Comparison of ENCODE assay signal across 8 mouse cellular contexts in genomic region chr4:152178916-152179705, GRCm38 (mm10). TPM values are rescaled to one million over a fixed set of nuclear protein-coding genes. Genes with fewer than 3 reads are reported as not detected.
DNase-seq lines count a peak whose midpoint lies in the region; ATAC-seq and TF ChIP-seq lines count a peak whose summit lies in the region.

No protein-coding gene starts in this region.

- H3K9me3 ChIP-seq in liver, embryonic 11.5 days (ENCODE audit: control insufficient read depth, low read length): no peaks in the 10 kb centered on the region
- no peaks in the 10 kb centered on the region for H3K9me3 ChIP-seq in hindbrain, embryonic 12.5 days (replicated peaks)
- no peaks in the 10 kb centered on the region for H3K9me3 ChIP-seq in midbrain, embryonic 10.5 days (replicated peaks)

- H3K9ac ChIP-seq in liver, embryonic 11.5 days (ENCODE audit: low read depth, low read length): peak overlapping the region; percentile 66
- peak overlapping the region; percentile 80 for H3K9ac ChIP-seq in hindbrain, embryonic 12.5 days

- no peak for ATAC-seq in liver, embryonic 11.5 days (replicated peaks; ENCODE audit: low FRiP score)
- ATAC-seq in hindbrain, embryonic 12.5 days (ENCODE audit: low FRiP score): no peak

- no peak for TF ChIP-seq POLR2A in bone marrow, adult 2 months (IDR thresholded peaks at IDR 0.05; ENCODE audit: borderline replicate concordance, control insufficient read depth, low read depth, low read length)

- H3K36me3 ChIP-seq in liver, embryonic 11.5 days (ENCODE audit: control insufficient read depth, insufficient read depth, low read length): no peaks in the 10 kb centered on the region
- H3K36me3 ChIP-seq in hindbrain, embryonic 12.5 days: no peaks in the 10 kb centered on the region
- H3K36me3 ChIP-seq in midbrain, embryonic 10.5 days: peaks cover 18% of the 10 kb centered on the region

- no peak for DNase-seq in liver, embryonic 11.5 days (ENCODE audit: low spot score)
- DNase-seq in liver: no peak
- no peak for DNase-seq in midbrain, embryonic 10.5 days (ENCODE audit: low spot score)
- DNase-seq in B cell, adult 2 months: no peak
- DNase-seq in kidney, postnatal 36 days: no peak
- no peak for DNase-seq in left cerebral cortex, adult 11 months (ENCODE audit: low spot score)

- peaks cover 15% of the 10 kb centered on the region for H3K4me1 ChIP-seq in liver, embryonic 11.5 days (replicated peaks; ENCODE audit: control insufficient read depth, insufficient read depth, low read length)
- H3K4me1 ChIP-seq in bone marrow, adult 2 months (ENCODE audit: control insufficient read depth, insufficient read depth, low read length): peaks cover 2% of the 10 kb centered on the region; the same call in 1 of the 2 replicates
- peaks cover 27% of the 10 kb centered on the region for H3K4me1 ChIP-seq in hindbrain, embryonic 12.5 days
- peaks cover 39% of the 10 kb centered on the region for H3K4me1 ChIP-seq in midbrain, embryonic 10.5 days

- H3K27me3 ChIP-seq in liver, embryonic 11.5 days (replicated peaks; ENCODE audit: control insufficient read depth, insufficient read depth, low read length): peaks cover 12% of the 10 kb centered on the region
- H3K27me3 ChIP-seq in hindbrain, embryonic 12.5 days: peaks cover 40% of the 10 kb centered on the region
- H3K27me3 ChIP-seq in midbrain, embryonic 10.5 days (ENCODE audit: low read depth, poor library complexity, severe bottlenecking): peaks cover 57% of the 10 kb centered on the region

- peak overlapping the region; percentile 80 for H3K4me3 ChIP-seq in liver, embryonic 11.5 days (ENCODE audit: low read depth, low read length)
- H3K4me3 ChIP-seq in bone marrow, adult 2 months (replicated peaks; ENCODE audit: control insufficient read depth, low read depth, low read length): peak overlapping the region; percentile 73
- peak overlapping the region; percentile 73 for H3K4me3 ChIP-seq in hindbrain, embryonic 12.5 days
- peak overlapping the region; percentile 67 for H3K4me3 ChIP-seq in midbrain, embryonic 10.5 days

- 25% methylated on average over 16 of the region's 16 CpGs for WGBS in liver, embryonic 11.5 days
- 6% methylated on average over 16 of the region's 16 CpGs for WGBS in bone marrow, adult 2 months
- WGBS in hindbrain, embryonic 12.5 days: 24% methylated on average over 16 of the region's 16 CpGs
- WGBS in midbrain, embryonic 10.5 days: 38% methylated on average over 16 of the region's 16 CpGs

- TF ChIP-seq CTCF in bone marrow, adult 2 months (IDR thresholded peaks at IDR 0.05; ENCODE audit: control insufficient read depth, insufficient read depth, low read length): no peak

- H3K27ac ChIP-seq in liver, embryonic 11.5 days (ENCODE audit: low read depth, low read length): no peak overlapping the region
- no peak overlapping the region for H3K27ac ChIP-seq in bone marrow, adult 2 months (ENCODE audit: control insufficient read depth, insufficient read depth, low read depth, low read length, poor library complexity)
- peak overlapping the region; percentile 76 for H3K27ac ChIP-seq in hindbrain, embryonic 12.5 days
- H3K27ac ChIP-seq in midbrain, embryonic 10.5 days (replicated peaks): peak overlapping the region; percentile 94

- H3K4me2 ChIP-seq in liver, embryonic 11.5 days: peak overlapping the region; percentile 99
- H3K4me2 ChIP-seq in hindbrain, embryonic 12.5 days (replicated peaks): peak overlapping the region; percentile 95

RNA-seq across cellular contexts. Expression of gene Acot7, which starts 1.2 kb away (rescaled TPM):
- 50.0 and 51.1 TPM in 2 replicates for polyA plus RNA-seq in liver, embryonic 11.5 days (2014; fragmentation: Nextera tagmentation; extraction: Ambion mirVana)
- 12.4 and 32.0 TPM in 2 replicates for polyA plus RNA-seq in bone marrow, adult 2 months (2011; ENCODE audit: insufficient read depth, insufficient read length, low replicate concordance, missing spikeins)
- polyA plus RNA-seq in hindbrain, embryonic 12.5 days (2016; fragmentation: Nextera tagmentation; extraction: Ambion mirVana): 128 and 132 TPM in 2 replicates
- 85.7 and 99.7 TPM in 2 replicates for polyA plus RNA-seq in midbrain, embryonic 10.5 days (2016; fragmentation: Nextera tagmentation; extraction: Ambion mirVana)

RNA-seq across cellular contexts. Expression of gene Hes2, which starts 20.4 kb away (rescaled TPM):
- not detected in 2 replicates for polyA plus RNA-seq in liver, embryonic 11.5 days (2014; fragmentation: Nextera tagmentation; extraction: Ambion mirVana)
- polyA plus RNA-seq in bone marrow, adult 2 months (2011; ENCODE audit: insufficient read depth, insufficient read length, low replicate concordance, missing spikeins): not detected in 2 replicates
- polyA plus RNA-seq in hindbrain, embryonic 12.5 days (2016; fragmentation: Nextera tagmentation; extraction: Ambion mirVana): 2.4 and 2.9 TPM in 2 replicates
- 0.79 and 1.3 TPM in 2 replicates for polyA plus RNA-seq in midbrain, embryonic 10.5 days (2016; fragmentation: Nextera tagmentation; extraction: Ambion mirVana)

RNA-seq across cellular contexts. Expression of gene Espn, which starts 26.9 kb away (rescaled TPM):
- 4.1 and 5.3 TPM in 2 replicates for polyA plus RNA-seq in liver, embryonic 11.5 days (2014; fragmentation: Nextera tagmentation; extraction: Ambion mirVana)
- polyA plus RNA-seq in bone marrow, adult 2 months (2011; ENCODE audit: insufficient read depth, insufficient read length, low replicate concordance, missing spikeins): 0.61 TPM in 1 of 2 replicates, not detected in the other
- 0.82 and 2.3 TPM in 2 replicates for polyA plus RNA-seq in hindbrain, embryonic 12.5 days (2016; fragmentation: Nextera tagmentation; extraction: Ambion mirVana)
- polyA plus RNA-seq in midbrain, embryonic 10.5 days (2016; fragmentation: Nextera tagmentation; extraction: Ambion mirVana): 0.94 and 1.4 TPM in 2 replicates

Comparison
In these comparisons a context has a peak if more than half of its experiments do, and no peak if none do; other contexts are left out.
1. H3K27ac ChIP-seq: peak in hindbrain, embryonic 12.5 days (single experiment) and midbrain, embryonic 10.5 days (single experiment); none in liver, embryonic 11.5 days (single experiment) and bone marrow, adult 2 months (single experiment).
2. Peak in every context shown above with its lines, with median percentiles within 50 percentile points of each other: H3K4me3 ChIP-seq.